Mouse (Mus musculus): Measurements from ENCODE around the gene Rabggta.

Rabggta gene

GRCm38 (mm10) chr14:55721700-55722437 is at the start of gene Rabggta:
Gene Rabggta (minus strand): TSS chr14:55722263.
- DNase-seq (ENCODE audit: low spot score): peak; percentile 93

GRCm38 (mm10) chr14:55769087-55769703 is 47.1 kb upstream of the Rabggta start:
- DNase-seq (ENCODE audit: low spot score): no peak

- no peak for DNase-seq (ENCODE audit: low spot score)
These were observed 46.5 kb upstream of the Rabggta start for GRCm38 (mm10) chr14:55768555-55768954.

DNA sequence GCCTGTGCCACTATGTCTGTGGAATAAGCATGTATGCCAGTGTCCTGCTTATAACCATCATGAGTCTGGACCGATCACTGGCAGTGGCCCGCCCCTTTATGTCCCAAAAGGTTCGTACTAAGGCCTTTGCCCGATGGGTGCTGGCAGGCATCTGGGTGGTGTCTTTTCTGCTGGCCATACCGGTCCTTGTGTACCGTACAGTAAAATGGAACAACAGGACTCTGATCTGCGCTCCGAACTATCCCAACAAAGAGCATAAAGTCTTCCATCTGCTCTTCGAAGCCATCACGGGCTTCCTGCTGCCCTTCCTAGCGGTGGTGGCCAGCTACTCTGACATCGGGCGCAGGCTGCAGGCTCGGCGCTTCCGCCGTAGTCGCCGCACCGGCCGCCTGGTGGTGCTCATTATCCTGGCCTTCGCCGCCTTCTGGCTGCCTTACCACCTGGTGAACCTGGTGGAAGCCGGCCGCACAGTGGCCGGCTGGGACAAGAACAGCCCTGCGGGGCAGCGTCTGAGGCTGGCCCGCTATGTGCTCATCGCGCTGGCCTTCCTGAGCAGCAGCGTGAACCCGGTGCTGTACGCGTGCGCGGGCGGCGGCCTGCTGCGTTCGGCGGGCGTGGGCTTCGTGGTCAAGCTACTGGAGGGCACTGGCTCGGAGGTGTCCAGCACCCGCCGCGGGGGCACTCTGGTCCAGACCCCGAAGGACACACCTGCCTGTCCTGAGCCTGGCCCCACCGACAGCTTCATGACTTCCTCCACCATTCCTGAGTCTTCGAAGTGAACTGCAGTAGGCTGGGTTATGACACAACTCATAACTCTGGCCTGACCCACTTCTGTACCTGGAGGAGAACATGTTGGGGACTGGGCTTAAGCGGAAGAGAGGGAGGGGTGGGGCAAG is 45.7 kb upstream of the Rabggta start:
- DNase-seq (ENCODE audit: low spot score): no peak

DNA sequence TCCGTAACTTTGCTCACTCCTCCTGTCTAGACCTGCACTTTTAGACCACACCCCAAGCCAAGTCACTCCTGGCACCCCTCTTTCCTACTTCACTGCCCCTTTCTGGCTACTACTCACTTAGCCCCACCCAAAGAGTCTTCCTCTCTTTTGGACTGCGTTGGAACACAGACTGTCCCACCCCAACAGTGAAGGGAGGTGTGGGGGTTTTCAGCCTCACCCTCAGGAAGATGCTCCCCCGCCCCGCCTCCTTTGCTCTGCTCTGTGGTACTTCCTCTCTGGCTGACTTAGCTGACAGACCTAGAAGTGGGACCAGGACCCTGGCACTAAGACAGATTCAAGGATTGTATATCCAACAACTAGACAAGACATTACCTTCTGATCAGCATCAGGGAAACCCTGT is 43.6 kb upstream of the Rabggta start, which contains the start of gene Ltb4r1:
Gene Ltb4r1 (plus strand): TSS at position 267 of the 400 bp plus-strand sequence.
- no peak for DNase-seq (ENCODE audit: low spot score)

DNA sequence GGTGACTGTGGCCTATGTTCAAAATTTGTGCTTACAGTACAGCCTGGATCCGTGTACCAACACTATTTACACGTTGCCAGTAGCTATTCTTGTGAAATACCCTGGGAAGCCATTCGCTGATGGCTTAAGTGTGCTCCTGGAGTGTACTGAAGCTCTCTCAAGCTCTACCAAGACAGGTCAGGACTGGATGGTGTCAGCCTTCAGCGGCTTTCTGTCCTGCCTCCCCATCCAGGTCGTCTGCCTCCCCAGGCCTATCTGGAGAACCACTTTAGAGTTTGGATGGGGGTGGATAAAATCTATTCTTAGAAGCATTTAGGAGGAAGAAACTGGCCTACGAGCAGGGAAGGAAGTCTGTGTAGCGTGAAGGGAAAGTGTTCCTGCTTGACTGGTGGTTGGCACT is 41.1 kb upstream of the Rabggta start:
- DNase-seq (ENCODE audit: low spot score): no peak

GRCm38 (mm10) chr14:55762001-55762821 is 40.1 kb upstream of the Rabggta start:
- DNase-seq (ENCODE audit: low spot score): no peak

- no peak for DNase-seq (ENCODE audit: low spot score)
These were observed 39.1 kb upstream of the Rabggta start, which contains the start of gene Ltb4r2 for GRCm38 (mm10) chr14:55761163-55761562. Gene Ltb4r2 (plus strand): TSS chr14:55761428.

- DNase-seq (ENCODE audit: low spot score): peak; percentile 84
These were observed 38.1 kb upstream of the Rabggta start for GRCm38 (mm10) chr14:55760156-55760555.

GRCm38 (mm10) chr14:55758363-55758784 is 36.3 kb upstream of the Rabggta start, which contains the start of gene Cideb:
Gene Cideb (minus strand): TSS chr14:55758458.
- no peak for DNase-seq (ENCODE audit: low spot score)

DNA sequence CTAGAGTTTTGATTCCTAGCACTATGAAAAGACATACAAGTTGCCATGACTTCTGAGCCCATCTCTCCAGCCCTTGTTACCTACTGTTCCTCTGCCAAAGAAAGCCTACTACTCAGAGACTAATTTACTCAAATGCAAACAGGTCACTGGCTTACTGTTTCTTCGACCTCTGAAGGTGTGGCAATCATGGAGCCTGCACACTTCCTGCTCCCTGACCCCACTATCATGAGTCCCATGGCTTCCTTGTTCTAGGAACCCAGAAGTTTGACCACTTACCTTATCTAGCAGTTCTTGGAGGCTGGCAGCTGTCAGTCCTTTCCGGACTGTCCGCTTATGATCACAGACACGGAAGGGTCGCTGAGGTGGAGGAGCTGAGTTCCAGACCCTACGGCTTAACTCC is 35.5 kb upstream of the Rabggta start:
- no peak for DNase-seq (ENCODE audit: low spot score)

GRCm38 (mm10) chr14:55747051-55747847 is 25.2 kb upstream of the Rabggta start:
- no peak for DNase-seq (ENCODE audit: low spot score)

DNA sequence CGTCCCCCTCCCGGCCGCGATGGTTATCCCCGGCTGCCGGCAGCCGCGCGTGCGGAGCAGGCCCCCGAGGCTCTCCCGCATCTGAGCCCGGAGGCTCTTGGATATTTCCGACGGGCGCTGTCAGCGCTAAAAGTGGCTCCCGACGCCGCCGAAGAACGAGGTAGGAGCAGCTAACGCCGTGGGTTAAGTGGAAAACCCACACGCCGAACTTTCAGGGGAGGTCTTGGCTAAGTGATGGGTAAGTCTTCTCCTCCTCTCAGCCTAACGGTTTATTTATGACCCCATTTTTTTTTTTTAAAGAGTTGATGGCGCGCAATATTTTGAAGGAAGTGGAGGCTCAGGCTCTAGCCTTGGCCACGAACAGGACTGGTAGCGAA is 23.8 kb upstream of the Rabggta start:
- DNase-seq (ENCODE audit: low spot score): no peak

GRCm38 (mm10) chr14:55745180-55745860 is 23.3 kb upstream of the Rabggta start, which contains the start of the genes Dhrs1 and Nop9:
Gene Dhrs1 (minus strand): TSS chr14:55745690.
Gene Nop9 (plus strand): TSS chr14:55745693.
- peak; percentile 80 for DNase-seq (ENCODE audit: low spot score)

DNA sequence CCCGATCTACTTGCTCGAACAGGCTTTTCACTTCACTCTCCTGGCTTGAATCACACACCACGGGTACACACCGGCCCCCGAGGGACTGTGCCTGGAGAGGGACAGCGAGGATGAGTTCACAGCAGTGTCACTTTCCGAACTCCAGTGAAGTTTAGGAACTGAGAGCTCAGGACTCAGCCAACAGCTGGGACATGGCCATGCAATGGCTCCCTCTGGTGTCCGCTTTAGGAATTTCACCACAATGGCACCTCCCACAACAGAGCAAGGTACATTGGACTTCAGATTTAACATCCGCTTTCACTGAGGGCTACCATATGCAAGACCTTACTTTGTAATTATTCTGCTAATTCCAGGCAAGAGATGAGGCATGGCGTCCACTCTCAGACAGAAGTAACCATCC is 21.6 kb upstream of the Rabggta start:
- peak; percentile 85 for DNase-seq (ENCODE audit: low spot score)

DNA sequence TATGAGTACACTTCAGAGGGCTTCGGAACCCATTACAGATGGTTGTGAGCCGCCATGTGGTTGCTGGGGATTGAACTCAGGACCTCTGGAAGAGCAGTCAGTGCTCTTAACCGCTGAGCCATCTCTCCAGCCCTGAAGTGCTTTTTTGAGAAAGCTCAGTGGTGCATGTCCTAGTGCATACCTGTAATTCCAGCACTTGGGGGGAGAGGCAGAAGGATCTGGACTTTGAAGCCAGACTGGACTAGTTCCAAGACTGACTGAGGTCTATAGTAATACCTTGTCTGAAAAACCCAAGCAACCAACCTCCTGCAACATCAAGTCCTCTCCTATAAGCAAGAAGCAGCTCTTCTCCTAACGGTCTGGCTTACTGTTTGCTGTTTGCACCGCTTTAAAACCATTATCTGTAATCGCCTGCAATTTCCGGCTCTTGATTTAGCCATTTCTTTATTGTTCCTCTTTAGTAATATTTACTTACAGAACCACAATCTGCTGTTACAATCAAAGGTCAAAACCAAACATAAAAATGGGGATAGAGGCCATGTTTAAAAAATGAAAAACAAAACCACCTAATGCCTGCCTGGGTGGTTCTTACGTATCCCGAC is 15.1 kb upstream of the Rabggta start:
- DNase-seq (ENCODE audit: low spot score): no peak

- no peak for DNase-seq (ENCODE audit: low spot score)
These were observed 13.7 kb upstream of the Rabggta start for GRCm38 (mm10) chr14:55735758-55736157.

DNA sequence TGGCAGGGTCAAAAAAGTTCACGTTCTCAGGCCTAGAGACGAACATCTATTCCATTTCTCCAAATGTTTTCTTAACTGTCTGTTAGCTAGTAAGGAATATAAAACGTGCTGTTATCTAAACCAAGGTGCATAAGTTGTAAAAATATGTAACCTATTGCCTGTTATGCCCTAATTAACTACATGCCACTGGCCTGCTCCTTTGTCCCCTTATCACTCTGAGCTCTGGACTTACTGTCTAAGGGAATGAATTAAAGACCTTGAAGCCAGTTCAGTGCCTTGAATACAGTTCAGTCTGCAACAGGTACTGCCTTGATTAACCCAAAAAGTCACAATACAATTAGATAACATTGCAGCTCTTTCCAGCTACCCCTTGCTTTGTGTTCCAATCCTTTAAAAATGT is 13.3 kb upstream of the Rabggta start:
- DNase-seq (ENCODE audit: low spot score): no peak

GRCm38 (mm10) chr14:55734869-55735268 is 12.8 kb upstream of the Rabggta start:
- no peak for DNase-seq (ENCODE audit: low spot score)

DNA sequence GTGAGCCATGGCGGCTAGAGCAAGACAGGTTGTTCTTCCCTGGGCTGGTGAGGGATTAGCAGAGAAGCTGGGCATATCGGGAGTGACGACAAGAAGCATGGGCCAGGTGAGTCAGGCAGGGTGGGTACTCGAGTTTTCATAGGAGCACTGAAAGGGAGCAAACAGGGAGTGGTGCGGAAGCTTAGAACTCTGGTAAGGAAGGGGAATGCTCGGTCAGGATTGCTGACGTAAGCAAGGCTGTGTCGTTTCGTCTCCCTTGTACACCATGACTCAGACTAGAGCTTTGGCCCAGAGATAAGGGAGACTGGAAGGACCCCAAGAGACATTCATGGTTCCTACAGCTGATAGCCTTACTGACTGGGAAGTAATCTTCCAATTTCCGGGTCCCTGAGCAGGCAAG is 11.8 kb upstream of the Rabggta start:
- DNase-seq (ENCODE audit: low spot score): no peak
